Mouse (Mus musculus) heart, postnatal 0 days (tissue): ENCODE results near the gene Usp13.

Experiments
- CTCF ChIP-seq: IDR thresholded peaks from 2 replicates; pipeline ENCODE4 v1.5.1; 2016; ENCODE audit warnings: antibody characterized with exemption, control low read depth, low read depth
- EP300 ChIP-seq: IDR thresholded peaks from 2 replicates; pipeline ENCODE4 v1.6.1; 2016; ENCODE audit warnings: antibody characterized with exemption, low read depth

DNA sequence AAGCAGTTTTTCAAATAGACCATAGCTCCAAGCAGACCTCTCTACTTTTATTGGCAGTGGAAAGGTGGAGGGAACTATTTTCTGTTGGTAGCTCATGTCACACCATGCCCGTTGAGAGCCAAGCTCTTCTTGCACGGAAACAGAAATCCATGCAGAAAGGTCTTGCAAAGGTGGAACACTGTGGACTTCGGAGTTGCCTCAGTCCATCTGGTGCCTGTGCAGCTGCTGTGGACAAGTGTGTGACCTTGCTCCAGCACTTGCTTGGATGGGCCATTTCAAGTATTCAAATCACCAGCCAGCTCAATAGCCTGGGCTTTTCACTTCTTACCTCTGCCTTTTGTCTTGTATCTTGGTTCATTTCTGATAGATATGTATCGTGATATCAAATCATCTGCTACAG lies 72.8 kb downstream of the Usp13 start:
- TF ChIP-seq CTCF (no peak), EP300 (no peak)
